Mouse (Mus musculus): ENCODE measurements around the gene Atp6v0e. TPM values are rescaled to one million over a fixed set of nuclear protein-coding genes. Genes with fewer than 3 reads are reported as not detected.

Atp6v0e gene
- total and polyA plus RNA-seq, 3 experiments, result 60.9 to 143 (median 67.2) TPM

DNA sequence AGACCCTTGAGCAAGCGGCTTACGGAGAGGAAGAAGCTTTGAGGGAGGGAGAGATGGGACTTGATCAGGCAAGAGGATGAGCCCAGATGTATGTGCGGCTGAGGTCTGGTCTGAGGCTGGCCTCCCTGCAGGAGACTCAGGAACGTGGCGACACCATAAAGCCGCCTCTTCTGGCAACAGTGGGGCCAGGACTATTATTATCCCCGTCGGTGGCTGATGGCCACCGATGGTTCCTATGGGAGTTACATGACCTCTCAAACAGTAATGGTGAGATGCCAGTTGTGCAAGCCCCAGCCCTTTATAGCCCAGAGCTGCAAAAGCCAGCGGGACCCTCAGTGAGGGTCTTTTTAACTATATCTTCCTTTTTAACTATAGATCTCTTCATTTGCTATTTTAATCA is 38.0 kb upstream of the Atp6v0e start:
- TF ChIP-seq CTCF (IDR thresholded peaks at IDR 0.05) (no peak), EP300 (IDR thresholded peaks at IDR 0.05; ENCODE audit: insufficient read depth, low read depth, low read length) (no peak), POLR2A (IDR thresholded peaks at IDR 0.05; ENCODE audit: insufficient read depth, low read depth, low read length) (no peak)
- peaks cover 25% of the 10 kb centered on the region for H3K4me1 ChIP-seq (ENCODE audit: control insufficient read depth, insufficient read depth, low read length)
- H3K4me3 ChIP-seq, result no peak overlapping the region
- intact Hi-C loops (cut with DNase I), result no loop called here
- 43% methylated on average over 10 of the region's 10 CpGs for WGBS
- H3K27ac ChIP-seq, result peak overlapping the region; percentile 34; the same call in 1 of the 2 replicates
- H3K36me3 ChIP-seq (ENCODE audit: control insufficient read depth, insufficient read depth, low read length), result peaks cover 3% of the 10 kb centered on the region; the same call in 1 of the 2 replicates
- peak in 1 of 2 experiments; percentile 52 for DNase-seq
- no peaks in the 10 kb centered on the region for H3K27me3 ChIP-seq (ENCODE audit: control insufficient read depth, insufficient read depth, low read length)
- H3K9ac ChIP-seq (ENCODE audit: low read depth, low read length), result no peak overlapping the region
- H3K79me2 ChIP-seq (replicated peaks; ENCODE audit: control insufficient read depth, insufficient read depth, low read length), result no peaks in the 10 kb centered on the region

GRCm38 (mm10) chr17:26625521-26626010 is 37.5 kb upstream of the Atp6v0e start:
- no peaks in the 10 kb centered on the region for H3K79me2 ChIP-seq (replicated peaks; ENCODE audit: control insufficient read depth, insufficient read depth, low read length)
- no peak overlapping the region for H3K4me3 ChIP-seq
- H3K36me3 ChIP-seq (ENCODE audit: control insufficient read depth, insufficient read depth, low read length), result peaks cover 3% of the 10 kb centered on the region; the same call in 1 of the 2 replicates
- no peak for TF ChIP-seq POLR2A (IDR thresholded peaks at IDR 0.05; ENCODE audit: insufficient read depth, low read depth, low read length)
- TF ChIP-seq EP300 (IDR thresholded peaks at IDR 0.05; ENCODE audit: insufficient read depth, low read depth, low read length), result no peak
- no peak for TF ChIP-seq CTCF (IDR thresholded peaks at IDR 0.05)
- H3K4me1 ChIP-seq (ENCODE audit: control insufficient read depth, insufficient read depth, low read length), result peaks cover 23% of the 10 kb centered on the region
- intact Hi-C loops (cut with DNase I), result no loop called here
- H3K9ac ChIP-seq (ENCODE audit: low read depth, low read length), result no peak overlapping the region
- H3K27ac ChIP-seq, result peak overlapping the region; percentile 34
- DNase-seq, result no peak
- WGBS, result 94% methylated on average over 2 of the region's 2 CpGs
- no peaks in the 10 kb centered on the region for H3K27me3 ChIP-seq (ENCODE audit: control insufficient read depth, insufficient read depth, low read length)

DNA sequence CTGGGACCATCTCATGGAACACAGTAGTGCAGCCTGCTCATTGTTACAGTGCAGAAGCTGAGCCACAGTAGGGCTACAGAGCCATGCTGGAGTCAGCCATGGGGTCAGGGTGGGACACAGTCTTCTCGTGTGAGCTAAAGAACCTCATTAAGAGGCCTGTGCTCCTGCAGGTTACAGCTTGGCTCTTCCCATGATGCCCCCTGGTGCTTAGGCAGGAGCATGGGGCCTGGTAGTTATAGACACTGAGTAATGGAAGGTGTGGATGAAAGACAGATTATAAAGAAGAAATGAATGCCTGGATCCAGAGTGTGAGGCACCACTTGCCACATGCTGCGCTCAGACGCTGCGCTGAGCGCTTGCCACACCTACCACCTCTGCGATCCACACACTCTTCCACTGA is 34.6 kb upstream of the Atp6v0e start:
- no peaks in the 10 kb centered on the region for H3K27me3 ChIP-seq (ENCODE audit: control insufficient read depth, insufficient read depth, low read length)
- no peaks in the 10 kb centered on the region for H3K79me2 ChIP-seq (replicated peaks; ENCODE audit: control insufficient read depth, insufficient read depth, low read length)
- TF ChIP-seq CTCF (IDR thresholded peaks at IDR 0.05), result peak; percentile 52
- no peak for TF ChIP-seq EP300 (IDR thresholded peaks at IDR 0.05; ENCODE audit: insufficient read depth, low read depth, low read length)
- TF ChIP-seq POLR2A (IDR thresholded peaks at IDR 0.05; ENCODE audit: insufficient read depth, low read depth, low read length), result no peak
- no peak overlapping the region for H3K4me3 ChIP-seq
- WGBS, result 82% methylated on average over 6 of the region's 6 CpGs
- peaks cover 7% of the 10 kb centered on the region for H3K4me1 ChIP-seq (ENCODE audit: control insufficient read depth, insufficient read depth, low read length)
- peaks cover 3% of the 10 kb centered on the region; the same call in 1 of the 2 replicates for H3K36me3 ChIP-seq (ENCODE audit: control insufficient read depth, insufficient read depth, low read length)
- no peak for DNase-seq
- intact Hi-C loops (cut with DNase I), result no loop called here
- no peak overlapping the region for H3K27ac ChIP-seq
- no peak overlapping the region for H3K9ac ChIP-seq (ENCODE audit: low read depth, low read length)

DNA sequence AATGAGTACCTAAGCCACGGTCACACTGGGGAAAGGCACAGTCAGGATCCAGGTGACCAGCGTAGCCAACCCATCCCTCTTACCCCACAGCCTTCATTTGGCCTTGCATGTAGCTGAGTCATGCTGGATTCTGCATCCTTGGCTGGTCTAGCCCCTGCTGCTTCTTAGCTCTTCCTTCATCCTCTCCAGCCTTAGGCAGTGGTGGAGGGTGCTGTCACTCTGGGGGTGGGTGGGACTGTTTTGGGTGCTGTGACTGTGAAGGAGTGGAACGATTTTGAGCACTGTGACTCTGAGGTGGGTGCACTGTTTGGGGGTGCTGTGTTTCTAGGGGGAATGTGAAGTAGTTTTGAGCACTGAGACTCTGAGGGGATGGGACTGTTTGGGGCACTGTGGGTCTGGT is 34.1 kb upstream of the Atp6v0e start:
- 94% methylated on average over 3 of the region's 3 CpGs for WGBS
- Histone ChIP-seq H3K79me2 (replicated peaks; ENCODE audit: control insufficient read depth, insufficient read depth, low read length) (no peaks in the 10 kb centered on the region), H3K27me3 (ENCODE audit: control insufficient read depth, insufficient read depth, low read length) (no peaks in the 10 kb centered on the region), H3K36me3 (ENCODE audit: control insufficient read depth, insufficient read depth, low read length) (peaks cover 3% of the 10 kb centered on the region; the same call in 1 of the 2 replicates), H3K4me3 (no peak overlapping the region), H3K27ac (no peak overlapping the region), H3K9ac (ENCODE audit: low read depth, low read length) (no peak overlapping the region), H3K4me1 (ENCODE audit: control insufficient read depth, insufficient read depth, low read length) (peaks cover 7% of the 10 kb centered on the region)
- DNase-seq, result no peak
- intact Hi-C loops (cut with DNase I), result no loop called here
- TF ChIP-seq CTCF (IDR thresholded peaks at IDR 0.05), result no peak
- TF ChIP-seq EP300 (IDR thresholded peaks at IDR 0.05; ENCODE audit: insufficient read depth, low read depth, low read length), result no peak
- no peak for TF ChIP-seq POLR2A (IDR thresholded peaks at IDR 0.05; ENCODE audit: insufficient read depth, low read depth, low read length)

- DNase-seq, result no peak
- Histone ChIP-seq H3K79me2 (replicated peaks; ENCODE audit: control insufficient read depth, insufficient read depth, low read length) (no peaks in the 10 kb centered on the region), H3K27me3 (ENCODE audit: control insufficient read depth, insufficient read depth, low read length) (no peaks in the 10 kb centered on the region), H3K4me1 (ENCODE audit: control insufficient read depth, insufficient read depth, low read length) (no peaks in the 10 kb centered on the region; the same call in 1 of the 2 replicates), H3K27ac (no peak overlapping the region), H3K36me3 (ENCODE audit: control insufficient read depth, insufficient read depth, low read length) (no peaks in the 10 kb centered on the region), H3K9ac (ENCODE audit: low read depth, low read length) (no peak overlapping the region), H3K4me3 (no peak overlapping the region)
- TF ChIP-seq CTCF (IDR thresholded peaks at IDR 0.05) (no peak), POLR2A (IDR thresholded peaks at IDR 0.05; ENCODE audit: insufficient read depth, low read depth, low read length) (no peak), EP300 (IDR thresholded peaks at IDR 0.05; ENCODE audit: insufficient read depth, low read depth, low read length) (no peak)
- WGBS, result 82% methylated on average over 8 of the region's 8 CpGs
- intact Hi-C loops (cut with DNase I), result no loop called here
Observed at GRCm38 (mm10) chr17:26631811-26632327, 31.2 kb upstream of the Atp6v0e start.

GRCm38 (mm10) chr17:26633186-26633585 is 29.8 kb upstream of the Atp6v0e start:
- H3K27ac ChIP-seq, result no peak overlapping the region
- no peaks in the 10 kb centered on the region for H3K27me3 ChIP-seq (ENCODE audit: control insufficient read depth, insufficient read depth, low read length)
- H3K9ac ChIP-seq (ENCODE audit: low read depth, low read length), result no peak overlapping the region
- no peak for DNase-seq
- peaks cover 3% of the 10 kb centered on the region for H3K4me1 ChIP-seq (ENCODE audit: control insufficient read depth, insufficient read depth, low read length)
- TF ChIP-seq POLR2A (IDR thresholded peaks at IDR 0.05; ENCODE audit: insufficient read depth, low read depth, low read length) (no peak), EP300 (IDR thresholded peaks at IDR 0.05; ENCODE audit: insufficient read depth, low read depth, low read length) (no peak), CTCF (IDR thresholded peaks at IDR 0.05) (no peak)
- H3K79me2 ChIP-seq (replicated peaks; ENCODE audit: control insufficient read depth, insufficient read depth, low read length), result no peaks in the 10 kb centered on the region
- H3K4me3 ChIP-seq, result no peak overlapping the region
- no peaks in the 10 kb centered on the region for H3K36me3 ChIP-seq (ENCODE audit: control insufficient read depth, insufficient read depth, low read length)
- intact Hi-C loops (cut with DNase I), result no loop called here
- WGBS, result 76% methylated on average over 9 of the region's 9 CpGs
